14 mouse cellular contexts compared by ENCODE assay signal in genomic region chr11:23259073-23259472, GRCm38 (mm10). TPM values are rescaled to one million over a fixed set of nuclear protein-coding genes. Genes with fewer than 3 reads are reported as not detected.
DNase-seq lines count a peak whose midpoint lies in the region; ATAC-seq and TF ChIP-seq lines count a peak whose summit lies in the region.
"Had no signal": no experiment of that assay in that cellular context is flagged by ENCODE, and none has a peak within 500 bp of the region (broad histone marks: within the 10 kb centered on the region; RNA-seq: fewer than 3 reads in every experiment).

No protein-coding gene starts in this region.

- no peak for TF ChIP-seq CTCF in thymus, adult 2 months (IDR thresholded peaks at IDR 0.05; ENCODE audit: borderline replicate concordance, control insufficient read depth, extremely low read depth, insufficient read depth, low read length, poor library complexity)

- H3K4me1 ChIP-seq in heart, embryonic 15.5 days (replicated peaks): peaks cover 32% of the 10 kb centered on the region
- H3K4me1 ChIP-seq in neural tube, embryonic 13.5 days (replicated peaks): peaks cover 30% of the 10 kb centered on the region
- H3K4me1 ChIP-seq in limb, embryonic 11.5 days (ENCODE audit: control insufficient read depth, insufficient read depth, low read length): no peaks in the 10 kb centered on the region
- H3K4me1 ChIP-seq in stomach, embryonic 15.5 days: peaks cover 9% of the 10 kb centered on the region; the same call in 1 of the 2 replicates
- peaks cover 6% of the 10 kb centered on the region for H3K4me1 ChIP-seq in thymus, adult 2 months (replicated peaks; ENCODE audit: control insufficient read depth, insufficient read depth, low read length)

- peak overlapping the region; percentile 25 for H3K4me2 ChIP-seq in heart, embryonic 15.5 days
- peak overlapping the region; percentile 91; the same call in 1 of the 2 replicates for H3K4me2 ChIP-seq in neural tube, embryonic 13.5 days
- H3K4me2 ChIP-seq in limb, embryonic 11.5 days (ENCODE audit: low read depth, severe bottlenecking): peak overlapping the region; percentile 22; the same call in 1 of the 2 replicates
- H3K4me2 ChIP-seq in stomach, embryonic 15.5 days: peak overlapping the region; percentile 27; the same call in 1 of the 2 replicates

- WGBS in heart, embryonic 15.5 days: 76% methylated on average over 4 of the region's 4 CpGs
- 93% methylated on average over 4 of the region's 4 CpGs for WGBS in neural tube, embryonic 13.5 days
- WGBS in limb, embryonic 11.5 days: 93% methylated on average over 4 of the region's 4 CpGs
- 85% methylated on average over 4 of the region's 4 CpGs for WGBS in stomach, embryonic 15.5 days
- WGBS in thymus, adult 2 months: 95% methylated on average over 4 of the region's 4 CpGs

- no peak overlapping the region for H3K27ac ChIP-seq in heart, embryonic 15.5 days
- no peak overlapping the region for H3K27ac ChIP-seq in neural tube, embryonic 13.5 days (replicated peaks)
- H3K27ac ChIP-seq in limb, embryonic 11.5 days (replicated peaks; ENCODE audit: low read depth, low read length): no peak overlapping the region
- H3K27ac ChIP-seq in stomach, embryonic 15.5 days: no peak overlapping the region
- no peak overlapping the region for H3K27ac ChIP-seq in thymus, adult 2 months (ENCODE audit: control insufficient read depth, insufficient read depth, low read length)
- H3K27ac ChIP-seq: kidney, postnatal 0 days; neural tube, embryonic 12.5 days had no signal

- no peak overlapping the region for H3K9ac ChIP-seq in heart, embryonic 15.5 days
- H3K9ac ChIP-seq in neural tube, embryonic 13.5 days: no peak overlapping the region
- H3K9ac ChIP-seq in limb, embryonic 11.5 days (ENCODE audit: low read length): no peak overlapping the region
- no peak overlapping the region for H3K9ac ChIP-seq in stomach, embryonic 15.5 days
- H3K9ac ChIP-seq: neural tube, embryonic 12.5 days had no signal

- H3K9me3 ChIP-seq in heart, embryonic 15.5 days (replicated peaks): no peaks in the 10 kb centered on the region
- no peaks in the 10 kb centered on the region for H3K9me3 ChIP-seq in neural tube, embryonic 13.5 days
- H3K9me3 ChIP-seq in limb, embryonic 11.5 days (ENCODE audit: control insufficient read depth, low read length): no peaks in the 10 kb centered on the region
- no peaks in the 10 kb centered on the region for H3K9me3 ChIP-seq in stomach, embryonic 15.5 days
- H3K9me3 ChIP-seq: neural tube, embryonic 12.5 days had no signal

- intact Hi-C loops in heart, postnatal 14 days (cut with DNase I): loop anchor here (5.0 kb wide), 3 partner anchors 107 to 627 kb away; partner anchors contain the start of gene Fam161a

- ATAC-seq in heart, embryonic 15.5 days (replicated peaks; ENCODE audit: insufficient number of reproducible peaks, insufficient read depth, low FRiP score, low read depth): no peak
- no peak for ATAC-seq in neural tube, embryonic 13.5 days (ENCODE audit: low read depth)
- ATAC-seq in limb, embryonic 11.5 days (ENCODE audit: insufficient number of reproducible peaks, low FRiP score, low TSS enrichment, low read depth): no peak
- ATAC-seq in stomach, embryonic 15.5 days (ENCODE audit: insufficient read depth, low FRiP score, low read depth): no peak

- H3K36me3 ChIP-seq in heart, embryonic 15.5 days: peaks cover 23% of the 10 kb centered on the region
- H3K36me3 ChIP-seq in neural tube, embryonic 13.5 days: peaks cover 18% of the 10 kb centered on the region
- peaks cover 7% of the 10 kb centered on the region; the same call in 1 of the 2 replicates for H3K36me3 ChIP-seq in limb, embryonic 11.5 days (ENCODE audit: control insufficient read depth, insufficient read depth, low read length)
- H3K36me3 ChIP-seq in stomach, embryonic 15.5 days: peaks cover 13% of the 10 kb centered on the region; the same call in 1 of the 2 replicates
- peaks cover 21% of the 10 kb centered on the region for H3K36me3 ChIP-seq in thymus, adult 2 months (ENCODE audit: control insufficient read depth, insufficient read depth, low read length)

- no peaks in the 10 kb centered on the region for H3K27me3 ChIP-seq in heart, embryonic 15.5 days
- no peaks in the 10 kb centered on the region for H3K27me3 ChIP-seq in neural tube, embryonic 13.5 days
- H3K27me3 ChIP-seq in limb, embryonic 11.5 days (ENCODE audit: control insufficient read depth, insufficient read depth, low read length): no peaks in the 10 kb centered on the region
- H3K27me3 ChIP-seq in stomach, embryonic 15.5 days (replicated peaks): no peaks in the 10 kb centered on the region
- no peaks in the 10 kb centered on the region for H3K27me3 ChIP-seq in thymus, adult 2 months (ENCODE audit: control insufficient read depth, insufficient read depth, low read length)
- H3K27me3 ChIP-seq: neural tube, embryonic 12.5 days had no signal

- 0 out of 2 replicates have a peak overlapping the region, but pooled peaks have one; percentile 0 for H3K4me3 ChIP-seq in heart, embryonic 15.5 days
- no peak overlapping the region for H3K4me3 ChIP-seq in neural tube, embryonic 13.5 days
- 0 out of 2 replicates have a peak overlapping the region, but pooled peaks have one; percentile 6 for H3K4me3 ChIP-seq in limb, embryonic 11.5 days (ENCODE audit: low read depth, low read length)
- peak overlapping the region; percentile 6; the same call in 1 of the 2 replicates for H3K4me3 ChIP-seq in stomach, embryonic 15.5 days (replicated peaks)
- no peak overlapping the region for H3K4me3 ChIP-seq in thymus, adult 2 months (ENCODE audit: control insufficient read depth, insufficient read depth, low read length)
- H3K4me3 ChIP-seq: neural tube, embryonic 12.5 days had no signal

- no peak for DNase-seq in heart, postnatal 14 days
- no peak for DNase-seq in neural tube, embryonic 10.5 days (ENCODE audit: extremely low spot score, low spot score)
- no peak for DNase-seq in limb, embryonic 11.5 days (ENCODE audit: low spot score)
- DNase-seq in thymus, adult 2 months: no peak
- DNase-seq in spleen, adult 18-20 months: no peak
- DNase-seq: gastrocnemius, postnatal 14 days; lung, postnatal 10 days; right cerebral cortex, postnatal 25 days; thymus, postnatal 14 days had no signal

- no peak for TF ChIP-seq POLR2A in thymus, adult 2 months (IDR thresholded peaks at IDR 0.05; ENCODE audit: control insufficient read depth, extremely low read depth, insufficient read depth, low read length, poor library complexity)

RNA-seq across cellular contexts. Expression of gene Xpo1, which starts 3.2 kb away (rescaled TPM):
- polyA plus RNA-seq in heart, embryonic 15.5 days (2015; fragmentation: Nextera tagmentation; extraction: Ambion mirVana): 46.0 and 58.0 TPM in 2 replicates
- total RNA-seq in heart, postnatal 14 days (2021): 10 to 100 TPM; 38.9 to 41.7 TPM
- polyA plus RNA-seq in neural tube, embryonic 13.5 days (2015; fragmentation: Nextera tagmentation; extraction: Ambion mirVana): 66.7 and 74.3 TPM in 2 replicates
- 179 and 195 TPM in 2 replicates for polyA plus RNA-seq in limb, embryonic 11.5 days (2014; fragmentation: Nextera tagmentation; extraction: Ambion mirVana)
- polyA plus RNA-seq in stomach, embryonic 15.5 days (2015; fragmentation: Nextera tagmentation; extraction: Ambion mirVana): 78.8 and 89.1 TPM in 2 replicates
- 9.7 and 11.3 TPM in 2 replicates for polyA plus RNA-seq in thymus, adult 2 months (2012; rRNA removed)

RNA-seq across cellular contexts. Expression of gene Usp34, which starts 47.6 kb away (rescaled TPM):
- 12.1 and 14.5 TPM in 2 replicates for polyA plus RNA-seq in heart, embryonic 15.5 days (2015; fragmentation: Nextera tagmentation; extraction: Ambion mirVana)
- 10 to 100 TPM; 41.7 to 43.9 TPM for total RNA-seq in heart, postnatal 14 days (2021)
- 27.3 and 29.6 TPM in 2 replicates for polyA plus RNA-seq in neural tube, embryonic 13.5 days (2015; fragmentation: Nextera tagmentation; extraction: Ambion mirVana)
- polyA plus RNA-seq in limb, embryonic 11.5 days (2014; fragmentation: Nextera tagmentation; extraction: Ambion mirVana): 35.9 and 36.9 TPM in 2 replicates
- 23.5 and 25.1 TPM in 2 replicates for polyA plus RNA-seq in stomach, embryonic 15.5 days (2015; fragmentation: Nextera tagmentation; extraction: Ambion mirVana)
- polyA plus RNA-seq in thymus, adult 2 months (2012; rRNA removed): 17.5 and 20.7 TPM in 2 replicates

Comparison
In these comparisons a context has a peak if more than half of its experiments do, and no peak if none do; other contexts are left out.
1. H3K4me2 ChIP-seq: peak in every context shown above with its lines; median percentile 91 in neural tube, embryonic 13.5 days; 27 in stomach, embryonic 15.5 days; 25 in heart, embryonic 15.5 days; 22 in limb, embryonic 11.5 days.
2. H3K4me3 ChIP-seq: peak in heart, embryonic 15.5 days (single experiment), limb, embryonic 11.5 days (single experiment) and stomach, embryonic 15.5 days (single experiment); none in neural tube, embryonic 13.5 days (single experiment) and thymus, adult 2 months (single experiment).